Mouse (Mus musculus): ENCODE data around the gene Prpf8. TPM values are rescaled to one million over a fixed set of nuclear protein-coding genes. Genes with fewer than 3 reads are reported as not detected.

The Prpf8 gene
- polyA plus RNA-seq, 1 experiment from 2014 or later, result 43.8 TPM

GRCm38 (mm10) chr11:75538184-75538969 is 51.8 kb downstream of the Prpf8 start:
- ATAC-seq (ENCODE audit: insufficient read depth, low FRiP score), result no peak
- no peak overlapping the region for H3K9ac ChIP-seq (ENCODE audit: low read length)
- 62% methylated on average over 9 of the region's 9 CpGs for WGBS
- peaks cover 4% of the 10 kb centered on the region for H3K4me1 ChIP-seq (ENCODE audit: control insufficient read depth, insufficient read depth, low read length)
- H3K4me2 ChIP-seq (ENCODE audit: low read depth, low read length), result no peak overlapping the region
- no peaks in the 10 kb centered on the region for H3K36me3 ChIP-seq (ENCODE audit: control insufficient read depth, insufficient read depth, low read length)
- no peak overlapping the region for H3K4me3 ChIP-seq (replicated peaks; ENCODE audit: low read length)
- H3K9me3 ChIP-seq (replicated peaks; ENCODE audit: control insufficient read depth, low read length), result no peaks in the 10 kb centered on the region
- H3K27ac ChIP-seq (ENCODE audit: low read length), result peak overlapping the region; percentile 3; the same call in 1 of the 2 replicates
- H3K27me3 ChIP-seq (ENCODE audit: control insufficient read depth, insufficient read depth, low read length), result no peaks in the 10 kb centered on the region

- Histone ChIP-seq H3K27ac (ENCODE audit: low read length) (no peak overlapping the region), H3K4me2 (ENCODE audit: low read depth, low read length) (no peak overlapping the region)
These were observed 52.3 kb downstream of the Prpf8 start for GRCm38 (mm10) chr11:75538970-75539299.

GRCm38 (mm10) chr11:75540209-75540608 is 53.6 kb downstream of the Prpf8 start:
- H3K4me3 ChIP-seq (replicated peaks; ENCODE audit: low read length), result no peak overlapping the region
- no peak overlapping the region for H3K27ac ChIP-seq (ENCODE audit: low read length)
- no peak overlapping the region for H3K9ac ChIP-seq (ENCODE audit: low read length)
- no peaks in the 10 kb centered on the region for H3K36me3 ChIP-seq (ENCODE audit: control insufficient read depth, insufficient read depth, low read length)
- no peaks in the 10 kb centered on the region for H3K27me3 ChIP-seq (ENCODE audit: control insufficient read depth, insufficient read depth, low read length)
- H3K4me1 ChIP-seq (ENCODE audit: control insufficient read depth, insufficient read depth, low read length), result peaks cover 3% of the 10 kb centered on the region
- no peak for ATAC-seq (ENCODE audit: insufficient read depth, low FRiP score)
- H3K4me2 ChIP-seq (ENCODE audit: low read depth, low read length), result no peak overlapping the region
- H3K9me3 ChIP-seq (replicated peaks; ENCODE audit: control insufficient read depth, low read length), result no peaks in the 10 kb centered on the region
- WGBS, result 77% methylated on average over 8 of the region's 8 CpGs

More at GRCm38 (mm10) chr11:75538970-75539299, 52.3 kb downstream of the Prpf8 start:
- 79% methylated on average over 13 of the region's 13 CpGs for WGBS
- H3K4me1 ChIP-seq (ENCODE audit: control insufficient read depth, insufficient read depth, low read length), result peaks cover 4% of the 10 kb centered on the region
- H3K4me3 ChIP-seq (replicated peaks; ENCODE audit: low read length), result no peak overlapping the region
- no peak overlapping the region for H3K9ac ChIP-seq (ENCODE audit: low read length)
- ATAC-seq (ENCODE audit: insufficient read depth, low FRiP score), result no peak
- no peaks in the 10 kb centered on the region for H3K27me3 ChIP-seq (ENCODE audit: control insufficient read depth, insufficient read depth, low read length)
- no peaks in the 10 kb centered on the region for H3K9me3 ChIP-seq (replicated peaks; ENCODE audit: control insufficient read depth, low read length)
- no peaks in the 10 kb centered on the region for H3K36me3 ChIP-seq (ENCODE audit: control insufficient read depth, insufficient read depth, low read length)

GRCm38 (mm10) chr11:75540710-75541581 is 54.3 kb downstream of the Prpf8 start:
- Histone ChIP-seq H3K27me3 (ENCODE audit: control insufficient read depth, insufficient read depth, low read length) (no peaks in the 10 kb centered on the region), H3K4me2 (ENCODE audit: low read depth, low read length) (no peak overlapping the region), H3K4me1 (ENCODE audit: control insufficient read depth, insufficient read depth, low read length) (no peaks in the 10 kb centered on the region; the same call in none of the 2 replicates), H3K36me3 (ENCODE audit: control insufficient read depth, insufficient read depth, low read length) (no peaks in the 10 kb centered on the region), H3K9me3 (replicated peaks; ENCODE audit: control insufficient read depth, low read length) (no peaks in the 10 kb centered on the region), H3K9ac (ENCODE audit: low read length) (no peak overlapping the region), H3K4me3 (replicated peaks; ENCODE audit: low read length) (no peak overlapping the region), H3K27ac (ENCODE audit: low read length) (no peak overlapping the region; the same call in 1 of the 2 replicates)
- no peak for ATAC-seq (ENCODE audit: insufficient read depth, low FRiP score)
- 66% methylated on average over 19 of the region's 19 CpGs for WGBS

- no peaks in the 10 kb centered on the region for H3K27me3 ChIP-seq (ENCODE audit: control insufficient read depth, insufficient read depth, low read length)
- no peak overlapping the region for H3K4me3 ChIP-seq (replicated peaks; ENCODE audit: low read length)
- no peaks in the 10 kb centered on the region for H3K36me3 ChIP-seq (ENCODE audit: control insufficient read depth, insufficient read depth, low read length)
- no peak overlapping the region for H3K4me2 ChIP-seq (ENCODE audit: low read depth, low read length)
- H3K4me1 ChIP-seq (ENCODE audit: control insufficient read depth, insufficient read depth, low read length), result peaks cover 4% of the 10 kb centered on the region
- no peak overlapping the region for H3K9ac ChIP-seq (ENCODE audit: low read length)
- H3K27ac ChIP-seq (ENCODE audit: low read length), result no peak overlapping the region
- ATAC-seq (ENCODE audit: insufficient read depth, low FRiP score), result no peak
- 82% methylated on average over 9 of the region's 9 CpGs for WGBS
- no peaks in the 10 kb centered on the region for H3K9me3 ChIP-seq (replicated peaks; ENCODE audit: control insufficient read depth, low read length)
These were observed 58.1 kb downstream of the Prpf8 start for GRCm38 (mm10) chr11:75544713-75545112.

- Histone ChIP-seq H3K4me1 (ENCODE audit: control insufficient read depth, insufficient read depth, low read length) (peaks cover 18% of the 10 kb centered on the region), H3K9ac (ENCODE audit: low read length) (no peak overlapping the region), H3K27me3 (ENCODE audit: control insufficient read depth, insufficient read depth, low read length) (no peaks in the 10 kb centered on the region), H3K36me3 (ENCODE audit: control insufficient read depth, insufficient read depth, low read length) (no peaks in the 10 kb centered on the region), H3K9me3 (replicated peaks; ENCODE audit: control insufficient read depth, low read length) (no peaks in the 10 kb centered on the region), H3K4me2 (ENCODE audit: low read depth, low read length) (no peak overlapping the region), H3K4me3 (replicated peaks; ENCODE audit: low read length) (no peak overlapping the region), H3K27ac (ENCODE audit: low read length) (no peak overlapping the region)
- no peak for ATAC-seq (ENCODE audit: insufficient read depth, low FRiP score)
- 57% methylated on average over 4 of the region's 4 CpGs for WGBS
These were observed 59.4 kb downstream of the Prpf8 start for GRCm38 (mm10) chr11:75546057-75546456.

GRCm38 (mm10) chr11:75549658-75550111 is 63.1 kb downstream of the Prpf8 start:
- Histone ChIP-seq H3K27ac (ENCODE audit: low read length) (peak overlapping the region; percentile 9; the same call in 1 of the 2 replicates), H3K36me3 (ENCODE audit: control insufficient read depth, insufficient read depth, low read length) (no peaks in the 10 kb centered on the region), H3K9ac (ENCODE audit: low read length) (peak overlapping the region; percentile 36; the same call in 1 of the 2 replicates), H3K4me2 (ENCODE audit: low read depth, low read length) (no peak overlapping the region), H3K27me3 (ENCODE audit: control insufficient read depth, insufficient read depth, low read length) (no peaks in the 10 kb centered on the region), H3K4me1 (ENCODE audit: control insufficient read depth, insufficient read depth, low read length) (peaks cover 36% of the 10 kb centered on the region), H3K4me3 (replicated peaks; ENCODE audit: low read length) (no peak overlapping the region), H3K9me3 (replicated peaks; ENCODE audit: control insufficient read depth, low read length) (no peaks in the 10 kb centered on the region)
- 29% methylated on average over 5 of the region's 5 CpGs for WGBS
- peak; percentile 59; the same call in 1 of the 2 replicates for ATAC-seq (ENCODE audit: insufficient read depth, low FRiP score)

- peak overlapping the region; percentile 9; the same call in 1 of the 2 replicates for H3K27ac ChIP-seq (ENCODE audit: low read length)
- H3K27me3 ChIP-seq (ENCODE audit: control insufficient read depth, insufficient read depth, low read length), result no peaks in the 10 kb centered on the region
- no peaks in the 10 kb centered on the region for H3K36me3 ChIP-seq (ENCODE audit: control insufficient read depth, insufficient read depth, low read length)
- no peak for ATAC-seq (ENCODE audit: insufficient read depth, low FRiP score)
- 56% methylated on average over 12 of the region's 12 CpGs for WGBS
- peaks cover 36% of the 10 kb centered on the region for H3K4me1 ChIP-seq (ENCODE audit: control insufficient read depth, insufficient read depth, low read length)
- H3K9ac ChIP-seq (ENCODE audit: low read length), result peak overlapping the region; percentile 36; the same call in 1 of the 2 replicates
- H3K4me3 ChIP-seq (replicated peaks; ENCODE audit: low read length), result no peak overlapping the region
- no peaks in the 10 kb centered on the region for H3K9me3 ChIP-seq (replicated peaks; ENCODE audit: control insufficient read depth, low read length)
- H3K4me2 ChIP-seq (ENCODE audit: low read depth, low read length), result no peak overlapping the region
These were observed 63.8 kb downstream of the Prpf8 start for GRCm38 (mm10) chr11:75550200-75550946.

All from stomach, embryonic 16.5 days (tissue).